Mouse (Mus musculus): Measurements from ENCODE around the gene Gdf1. TPM values are rescaled to one million over a fixed set of nuclear protein-coding genes. Genes with fewer than 3 reads are reported as not detected.
A peak's percentile ranks its signal among the peaks of the same experiment; 100 is the strongest.

Gene Gdf1
- polyA plus RNA-seq, 1 experiment from 2014 or later: 1.8 TPM

DNA sequence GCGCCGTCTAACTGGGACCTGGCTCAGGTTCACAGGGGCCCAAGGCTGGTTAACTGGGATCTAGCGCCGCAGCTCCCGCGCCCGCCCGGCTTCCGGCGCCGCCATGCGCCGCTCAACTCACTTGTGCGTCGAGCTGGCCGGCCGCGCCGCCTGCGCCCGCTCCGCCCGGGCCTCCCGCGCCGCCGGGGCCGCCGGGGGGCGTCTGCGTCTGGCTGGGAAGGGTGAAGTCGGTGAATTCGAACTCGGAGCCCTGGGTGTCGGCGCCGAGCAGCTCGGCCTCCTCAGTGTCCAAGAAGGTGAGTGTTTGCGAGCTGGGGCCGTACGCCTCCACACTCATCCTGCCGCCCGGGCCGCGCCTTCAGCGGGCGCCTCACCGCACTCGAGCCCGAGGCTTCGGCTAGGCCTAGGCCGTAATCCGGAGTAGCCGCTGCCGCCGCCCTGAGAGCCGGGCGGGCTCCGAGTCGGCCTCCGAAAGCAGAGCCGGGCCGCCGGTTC lies 23.1 kb downstream of the Gdf1 start:
- ATAC-seq (ENCODE audit: low FRiP score): peak; percentile 55
- Histone ChIP-seq H3K36me3 (replicated peaks) (peaks cover 21% of the 10 kb centered on the region), H3K9me3 (no peaks in the 10 kb centered on the region), H3K4me3 (replicated peaks) (peak overlapping the region; percentile 100), H3K27ac (peak overlapping the region; percentile 86), H3K9ac (peak overlapping the region; percentile 99), H3K4me1 (peaks cover 46% of the 10 kb centered on the region), H3K27me3 (no peaks in the 10 kb centered on the region), H3K4me2 (peak overlapping the region; percentile 99)
- WGBS: under 1% methylated on average over 52 of the region's 64 CpGs

DNA sequence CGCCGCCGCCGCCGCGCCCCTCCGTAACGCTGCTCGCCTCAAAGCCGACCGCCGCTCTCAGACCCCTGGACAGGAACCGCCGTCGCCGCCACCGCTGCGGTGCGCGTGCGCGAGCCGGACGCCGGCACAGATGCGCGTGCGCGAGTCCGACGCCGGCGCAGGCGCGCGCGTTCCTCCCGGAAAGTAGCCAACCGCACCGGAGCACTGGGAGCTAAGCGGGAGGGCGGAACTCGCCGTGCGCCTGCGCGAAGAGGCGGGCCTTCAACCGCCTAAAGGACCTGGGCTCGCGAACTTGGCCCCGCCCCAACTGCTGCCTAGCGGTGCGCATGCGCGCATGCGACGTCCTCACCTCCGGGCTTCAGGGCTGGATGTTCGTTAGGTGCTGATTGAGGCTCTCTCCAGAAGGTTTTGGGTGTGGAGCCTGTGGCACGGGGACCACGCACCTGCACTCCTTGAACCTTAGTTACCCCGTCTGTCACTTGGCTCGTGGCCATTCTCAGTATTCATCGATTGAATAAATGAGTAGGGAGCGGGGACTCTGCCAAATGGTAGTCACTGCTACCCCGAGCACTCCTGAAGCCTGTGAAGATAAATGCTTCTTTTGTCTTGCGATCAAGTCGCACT lies 23.7 kb downstream of the Gdf1 start, which contains the start of gene Upf1:
Upf1 (minus strand) TSS at position 85 of the 624 bp plus-strand sequence.
- peaks cover 5% of the 10 kb centered on the region; the same call in 1 of the 2 replicates for H3K27me3 ChIP-seq
- H3K4me3 ChIP-seq (replicated peaks): peak within 1 kb of the TSS; percentile 100
- peak within 1 kb of the TSS; percentile 86 for H3K27ac ChIP-seq
- peak within 1 kb of the TSS; percentile 99 for H3K4me2 ChIP-seq
- peak; percentile 91 for ATAC-seq (ENCODE audit: low FRiP score)
- WGBS: under 1% methylated on average over 68 of the region's 69 CpGs
- peak within 1 kb of the TSS; percentile 99 for H3K9ac ChIP-seq
- peaks cover 15% of the 10 kb centered on the region for H3K36me3 ChIP-seq (replicated peaks)
- no peaks in the 10 kb centered on the region for H3K9me3 ChIP-seq
- H3K4me1 ChIP-seq: peaks cover 46% of the 10 kb centered on the region

DNA sequence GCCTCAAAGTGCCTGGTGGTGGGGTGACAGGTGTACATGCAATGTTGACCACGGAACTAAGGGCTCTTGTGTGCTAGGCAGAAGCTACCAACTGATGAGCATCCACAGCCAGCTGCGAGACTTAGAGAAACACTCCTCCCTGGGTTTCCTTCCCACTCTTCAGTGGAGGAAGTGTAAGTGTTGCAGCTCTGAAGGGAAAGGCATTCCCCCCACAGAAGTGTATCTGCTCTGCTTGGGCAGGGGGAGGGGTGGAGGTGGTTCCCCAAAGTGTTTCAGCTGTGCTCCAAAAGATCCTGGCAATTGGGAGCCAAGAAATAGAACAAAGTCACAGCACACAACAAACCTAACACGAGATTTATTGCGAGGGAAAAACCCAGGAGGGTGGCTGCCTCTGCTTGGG lies 24.4 kb downstream of the Gdf1 start:
- H3K27me3 ChIP-seq: peaks cover 12% of the 10 kb centered on the region; the same call in 1 of the 2 replicates
- peak overlapping the region; percentile 84 for H3K27ac ChIP-seq
- 78% methylated on average over 4 of the region's 4 CpGs for WGBS
- peak overlapping the region; percentile 99 for H3K4me2 ChIP-seq
- peak overlapping the region; percentile 61; the same call in 1 of the 2 replicates for H3K9ac ChIP-seq
- no peaks in the 10 kb centered on the region for H3K9me3 ChIP-seq
- ATAC-seq (ENCODE audit: low FRiP score): peak; percentile 14
- peak overlapping the region; percentile 100 for H3K4me3 ChIP-seq (replicated peaks)
- peaks cover 39% of the 10 kb centered on the region for H3K4me1 ChIP-seq
- H3K36me3 ChIP-seq (replicated peaks): peaks cover 8% of the 10 kb centered on the region

DNA sequence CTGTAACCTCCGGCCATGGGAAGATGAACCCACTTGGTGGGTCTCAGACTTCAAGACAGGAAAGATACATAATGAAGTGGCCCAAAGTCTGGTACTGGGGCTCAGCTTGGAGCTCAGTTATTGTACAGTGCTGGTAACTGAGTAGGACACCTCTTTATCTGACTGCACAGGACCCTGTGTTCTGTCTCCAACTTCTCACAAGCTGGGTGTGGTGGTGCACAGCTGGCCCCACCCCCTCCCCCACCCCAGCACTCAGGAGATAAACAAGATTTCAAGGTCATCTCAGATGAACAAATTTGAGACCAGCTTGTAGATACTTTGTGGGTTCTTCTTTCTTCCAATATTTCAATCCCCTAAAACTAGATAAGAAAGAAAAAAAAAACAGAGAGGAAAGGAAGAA lies 26.5 kb downstream of the Gdf1 start:
- no peak for ATAC-seq (ENCODE audit: low FRiP score)
- no peak overlapping the region for H3K4me2 ChIP-seq
- 89% methylated on average over 1 of the region's 1 CpGs for WGBS
- H3K9me3 ChIP-seq: no peaks in the 10 kb centered on the region
- peaks cover 19% of the 10 kb centered on the region for H3K4me1 ChIP-seq
- no peak overlapping the region for H3K9ac ChIP-seq
- H3K4me3 ChIP-seq (replicated peaks): no peak overlapping the region
- H3K27me3 ChIP-seq: peaks cover 13% of the 10 kb centered on the region; the same call in 1 of the 2 replicates
- H3K36me3 ChIP-seq (replicated peaks): 0 out of 2 replicates have a peak, but pooled peaks cover 3% of the 10 kb centered on the region
- no peak overlapping the region for H3K27ac ChIP-seq

DNA sequence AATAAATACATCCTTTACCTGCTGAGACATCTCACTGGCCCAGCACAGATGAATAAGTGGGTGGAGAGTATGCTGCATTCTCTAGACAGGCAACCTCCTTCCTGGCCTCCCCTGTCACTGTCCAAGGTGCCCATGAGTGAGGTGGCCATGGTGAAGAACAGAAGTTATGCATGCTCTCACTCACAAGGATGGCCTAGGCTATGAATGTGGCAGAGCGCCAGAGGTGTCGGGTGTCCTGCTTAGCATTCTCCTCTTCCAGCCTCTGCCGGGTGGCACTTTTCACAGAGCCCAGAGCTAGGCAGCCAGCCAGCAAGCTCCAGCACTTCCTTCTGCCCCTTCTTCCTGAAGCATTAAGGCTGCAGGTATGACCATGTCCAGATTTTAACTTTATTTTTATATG lies 29.8 kb downstream of the Gdf1 start:
- H3K4me1 ChIP-seq: no peaks in the 10 kb centered on the region
- no peak for ATAC-seq (ENCODE audit: low FRiP score)
- no peaks in the 10 kb centered on the region for H3K36me3 ChIP-seq (replicated peaks)
- no peak overlapping the region for H3K4me3 ChIP-seq (replicated peaks)
- WGBS: 45% methylated on average over 3 of the region's 3 CpGs
- no peaks in the 10 kb centered on the region for H3K9me3 ChIP-seq
- H3K27me3 ChIP-seq: peaks cover 13% of the 10 kb centered on the region; the same call in 1 of the 2 replicates
- no peak overlapping the region for H3K4me2 ChIP-seq
- no peak overlapping the region for H3K27ac ChIP-seq
- H3K9ac ChIP-seq: no peak overlapping the region

DNA sequence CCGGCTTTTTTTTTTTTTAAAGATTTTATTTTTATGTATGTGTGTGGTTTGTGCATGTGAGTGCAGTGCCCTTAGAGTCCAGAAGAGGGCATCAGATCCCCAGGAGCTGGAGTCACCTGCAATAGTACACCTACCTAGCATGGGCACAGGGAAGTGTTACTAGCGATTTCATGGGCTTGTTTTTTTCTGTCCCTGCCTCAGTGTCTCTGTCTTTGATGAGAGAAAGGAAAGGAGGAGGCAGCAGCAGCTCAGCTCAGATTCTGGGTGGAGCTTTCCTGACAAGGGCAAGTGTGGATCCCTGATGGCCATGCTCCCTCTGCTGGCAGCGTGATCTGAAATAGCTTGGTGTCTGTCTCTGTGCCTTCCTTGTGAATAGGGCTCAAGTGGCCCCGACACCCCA lies 31.2 kb downstream of the Gdf1 start:
- H3K9me3 ChIP-seq: no peaks in the 10 kb centered on the region
- no peak overlapping the region for H3K27ac ChIP-seq
- no peak overlapping the region for H3K4me3 ChIP-seq (replicated peaks)
- no peaks in the 10 kb centered on the region for H3K36me3 ChIP-seq (replicated peaks)
- no peak overlapping the region for H3K9ac ChIP-seq
- ATAC-seq (ENCODE audit: low FRiP score): no peak
- H3K27me3 ChIP-seq: peaks cover 13% of the 10 kb centered on the region; the same call in 1 of the 2 replicates
- no peaks in the 10 kb centered on the region for H3K4me1 ChIP-seq
- 50% methylated on average over 4 of the region's 4 CpGs for WGBS
- no peak overlapping the region for H3K4me2 ChIP-seq

DNA sequence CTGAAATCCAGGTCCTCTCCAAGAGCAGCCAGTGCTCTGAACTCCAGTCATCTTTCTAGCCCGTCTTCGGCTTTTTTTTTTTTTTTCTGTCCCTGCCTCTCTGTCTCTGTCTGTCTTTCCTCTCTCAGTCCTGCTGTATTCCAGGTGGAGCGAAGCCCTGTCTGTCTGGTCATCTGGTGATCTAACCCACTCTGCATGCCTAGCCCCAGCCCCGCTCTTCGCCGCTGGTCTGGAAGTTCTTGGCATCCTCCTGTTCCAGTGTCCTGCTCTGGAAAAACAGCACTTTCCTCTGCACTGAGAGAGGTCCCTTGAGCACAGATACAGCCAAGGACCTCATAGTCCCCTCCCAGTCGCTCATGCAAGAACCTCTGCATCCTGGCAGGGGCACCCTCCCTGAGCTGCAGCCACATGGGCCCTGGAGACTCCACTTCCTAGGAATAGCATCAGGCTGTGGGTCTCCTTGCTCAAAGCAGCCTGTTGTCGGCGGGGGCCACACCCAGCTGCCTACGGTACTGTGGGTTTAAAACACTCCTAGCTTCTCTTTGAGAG lies 31.9 kb downstream of the Gdf1 start:
- H3K4me1 ChIP-seq: no peaks in the 10 kb centered on the region
- H3K9ac ChIP-seq: no peak overlapping the region
- H3K27me3 ChIP-seq: peaks cover 17% of the 10 kb centered on the region; the same call in 1 of the 2 replicates
- H3K4me2 ChIP-seq: no peak overlapping the region
- H3K4me3 ChIP-seq (replicated peaks): no peak overlapping the region
- 78% methylated on average over 10 of the region's 10 CpGs for WGBS
- no peaks in the 10 kb centered on the region for H3K36me3 ChIP-seq (replicated peaks)
- no peak overlapping the region for H3K27ac ChIP-seq
- no peaks in the 10 kb centered on the region for H3K9me3 ChIP-seq
- no peak for ATAC-seq (ENCODE audit: low FRiP score)

DNA sequence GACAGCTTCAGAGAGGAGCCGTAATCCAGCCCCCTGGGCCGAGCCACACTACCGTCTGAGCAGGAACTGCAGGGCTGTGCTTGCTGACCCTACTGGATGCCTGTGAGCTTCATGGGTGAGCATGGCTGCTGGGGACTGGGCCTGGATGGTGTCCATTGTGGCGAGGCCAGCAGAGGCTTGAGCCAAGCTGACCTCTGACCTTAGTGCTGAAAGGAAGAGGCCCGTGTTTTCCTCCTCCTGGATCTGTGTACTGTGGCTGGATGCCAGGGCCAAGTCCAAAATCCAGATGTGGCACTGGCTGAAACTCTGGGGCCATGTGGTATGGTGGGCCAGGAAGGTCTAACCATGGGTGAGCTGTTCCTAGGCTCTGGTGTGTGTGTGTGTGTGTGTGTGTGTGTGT lies 34.4 kb downstream of the Gdf1 start:
- Histone ChIP-seq H3K4me3 (replicated peaks) (no peak overlapping the region), H3K27ac (no peak overlapping the region), H3K9me3 (no peaks in the 10 kb centered on the region), H3K4me2 (no peak overlapping the region), H3K36me3 (replicated peaks) (no peaks in the 10 kb centered on the region), H3K9ac (no peak overlapping the region), H3K27me3 (peaks cover 7% of the 10 kb centered on the region; the same call in 1 of the 2 replicates), H3K4me1 (no peaks in the 10 kb centered on the region)
- 35% methylated on average over 5 of the region's 5 CpGs for WGBS
- ATAC-seq (ENCODE audit: low FRiP score): no peak

DNA sequence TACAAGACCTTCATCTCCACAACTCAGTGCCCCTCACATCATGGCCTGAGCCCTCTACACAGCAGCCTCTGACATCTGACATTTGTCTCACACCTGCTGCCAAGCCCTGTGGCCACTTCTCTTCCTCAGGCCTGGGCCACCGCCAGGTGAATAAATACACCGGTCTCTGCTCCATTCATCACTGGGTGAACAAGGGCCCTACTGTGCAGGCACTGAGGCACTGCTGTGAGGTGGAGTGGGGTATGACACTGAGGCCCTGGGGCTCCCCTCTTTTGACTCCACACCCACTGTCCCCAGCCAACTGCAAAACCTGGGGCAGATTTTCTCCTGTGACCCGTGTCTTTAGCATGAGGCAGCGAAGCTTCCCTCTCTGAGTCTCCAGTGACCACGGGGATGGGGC lies 37.0 kb downstream of the Gdf1 start:
- no peak overlapping the region for H3K4me3 ChIP-seq (replicated peaks)
- no peak overlapping the region for H3K4me2 ChIP-seq
- H3K4me1 ChIP-seq: no peaks in the 10 kb centered on the region
- peaks cover 23% of the 10 kb centered on the region for H3K27me3 ChIP-seq
- no peak overlapping the region for H3K27ac ChIP-seq
- ATAC-seq (ENCODE audit: low FRiP score): no peak
- H3K9me3 ChIP-seq: no peaks in the 10 kb centered on the region
- H3K9ac ChIP-seq: no peak overlapping the region
- 63% methylated on average over 5 of the region's 5 CpGs for WGBS
- no peaks in the 10 kb centered on the region for H3K36me3 ChIP-seq (replicated peaks)

DNA sequence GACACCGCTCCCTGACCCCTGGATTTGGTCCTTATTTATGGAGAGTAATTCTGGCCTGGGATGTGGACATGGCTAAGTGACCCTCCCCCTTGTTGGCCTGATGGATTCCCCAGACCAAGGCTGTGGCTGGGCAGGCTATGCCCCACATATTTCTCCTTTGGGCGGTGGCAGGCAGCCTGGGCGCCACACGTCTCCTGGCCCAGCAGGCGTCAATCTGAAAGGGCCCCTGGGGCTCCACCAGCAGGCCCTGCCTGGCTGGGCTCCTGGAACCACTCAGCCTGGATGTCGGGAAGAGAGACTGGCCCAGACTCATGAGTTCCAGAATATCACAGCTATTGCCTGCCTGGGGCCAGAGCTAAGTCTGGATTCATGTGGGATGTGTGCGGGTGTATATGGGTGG lies 40.9 kb downstream of the Gdf1 start:
- Histone ChIP-seq H3K27me3 (peaks cover 62% of the 10 kb centered on the region), H3K4me1 (peaks cover 18% of the 10 kb centered on the region), H3K9ac (no peak overlapping the region), H3K9me3 (no peaks in the 10 kb centered on the region), H3K4me2 (no peak overlapping the region), H3K27ac (no peak overlapping the region), H3K4me3 (replicated peaks) (no peak overlapping the region), H3K36me3 (replicated peaks) (no peaks in the 10 kb centered on the region)
- 81% methylated on average over 7 of the region's 7 CpGs for WGBS
- ATAC-seq (ENCODE audit: low FRiP score): no peak

DNA sequence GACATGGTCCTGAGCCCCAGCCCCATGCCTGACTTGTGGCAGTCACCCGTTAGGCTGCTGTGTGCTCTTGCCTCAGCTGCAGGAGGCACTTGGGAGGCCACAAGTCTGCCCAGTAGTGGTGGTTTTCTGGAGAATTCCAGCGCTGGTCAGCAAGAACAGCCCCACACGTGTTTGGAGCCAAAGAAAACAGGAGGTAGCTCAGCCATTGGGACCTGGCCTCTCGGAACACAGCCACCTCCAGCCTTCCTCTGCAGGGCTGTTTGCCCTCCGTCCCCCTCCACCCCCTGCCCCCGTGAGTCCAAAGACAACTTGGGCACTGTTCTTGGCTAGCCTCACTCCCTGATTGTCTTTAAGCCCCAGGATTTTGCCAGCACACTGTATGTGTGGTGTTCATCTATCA lies 42.3 kb downstream of the Gdf1 start:
- H3K27ac ChIP-seq: no peak overlapping the region
- peaks cover 71% of the 10 kb centered on the region for H3K27me3 ChIP-seq
- H3K36me3 ChIP-seq (replicated peaks): no peaks in the 10 kb centered on the region
- ATAC-seq (ENCODE audit: low FRiP score): no peak
- no peaks in the 10 kb centered on the region for H3K9me3 ChIP-seq
- H3K4me2 ChIP-seq: no peak overlapping the region
- WGBS: 31% methylated on average over 6 of the region's 6 CpGs
- H3K4me1 ChIP-seq: peaks cover 25% of the 10 kb centered on the region
- H3K9ac ChIP-seq: no peak overlapping the region
- H3K4me3 ChIP-seq (replicated peaks): no peak overlapping the region

DNA sequence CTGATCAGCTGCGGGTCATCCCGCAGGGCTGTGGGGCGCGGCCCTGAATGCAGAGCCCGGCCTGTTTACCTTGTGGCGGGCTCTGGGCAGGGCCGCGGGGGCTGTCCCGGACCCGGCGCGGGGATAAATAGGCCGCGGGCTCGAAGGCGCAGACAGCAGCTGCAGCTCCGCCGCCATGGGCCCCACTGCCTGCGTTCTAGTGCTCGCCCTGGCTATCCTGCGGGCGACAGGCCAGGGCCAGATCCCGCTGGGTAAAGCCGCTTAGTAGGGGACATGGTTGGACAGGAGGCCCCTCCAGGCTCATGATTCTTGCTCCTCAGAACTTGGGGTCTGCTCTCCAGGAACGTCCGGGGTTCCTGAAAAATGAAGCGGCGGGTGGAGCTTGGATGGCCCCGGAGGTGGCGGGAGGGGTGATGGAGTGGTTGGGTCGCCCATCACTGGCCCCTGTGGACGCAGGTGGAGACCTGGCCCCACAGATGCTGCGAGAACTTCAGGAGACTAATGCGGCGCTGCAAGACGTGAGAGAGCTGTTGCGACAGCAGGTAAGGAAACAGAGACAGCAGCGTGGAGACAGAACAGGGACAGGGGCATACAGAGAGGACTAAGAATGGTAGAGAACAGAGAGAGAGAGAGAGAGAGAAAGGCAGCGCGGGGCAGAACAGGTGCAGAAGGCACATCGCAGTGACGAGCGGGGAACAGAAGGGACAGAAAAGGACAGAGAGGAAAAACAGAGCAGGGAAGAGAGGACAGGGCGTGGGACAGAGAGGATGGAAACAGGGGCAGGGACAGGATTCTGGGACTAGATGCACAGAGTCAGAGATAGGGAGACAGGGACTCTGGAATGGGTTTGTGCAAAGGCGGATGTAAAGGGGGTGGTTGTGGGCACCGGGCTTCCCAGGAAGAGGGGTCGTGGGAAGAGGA lies 44.0 kb downstream of the Gdf1 start, which contains the start of gene Comp:
Comp (plus strand) TSS at position 162 of the 921 bp plus-strand sequence.
- Histone ChIP-seq H3K9me3 (no peaks in the 10 kb centered on the region), H3K27ac (no peak within 1 kb of the TSS), H3K4me1 (peaks cover 25% of the 10 kb centered on the region), H3K4me2 (peak within 1 kb of the TSS; percentile 50), H3K4me3 (replicated peaks) (peak within 1 kb of the TSS; percentile 37), H3K36me3 (replicated peaks) (no peaks in the 10 kb centered on the region), H3K27me3 (peaks cover 88% of the 10 kb centered on the region), H3K9ac (peak within 1 kb of the TSS; percentile 43)
- 2% methylated on average over 47 of the region's 47 CpGs for WGBS
- 0 out of 2 replicates have a peak, but pooled peaks have one; percentile 4 for ATAC-seq (ENCODE audit: low FRiP score)
